Mouse (Mus musculus): Measurements from ENCODE around the gene Hoxc13. TPM values are rescaled to one million over a fixed set of nuclear protein-coding genes. Genes with fewer than 3 reads are reported as not detected.

Hoxc13 gene
- polyA plus RNA-seq (2016; fragmentation: Nextera tagmentation; extraction: Ambion mirVana), result 0.09 and 0.16 TPM in 2 replicates

DNA sequence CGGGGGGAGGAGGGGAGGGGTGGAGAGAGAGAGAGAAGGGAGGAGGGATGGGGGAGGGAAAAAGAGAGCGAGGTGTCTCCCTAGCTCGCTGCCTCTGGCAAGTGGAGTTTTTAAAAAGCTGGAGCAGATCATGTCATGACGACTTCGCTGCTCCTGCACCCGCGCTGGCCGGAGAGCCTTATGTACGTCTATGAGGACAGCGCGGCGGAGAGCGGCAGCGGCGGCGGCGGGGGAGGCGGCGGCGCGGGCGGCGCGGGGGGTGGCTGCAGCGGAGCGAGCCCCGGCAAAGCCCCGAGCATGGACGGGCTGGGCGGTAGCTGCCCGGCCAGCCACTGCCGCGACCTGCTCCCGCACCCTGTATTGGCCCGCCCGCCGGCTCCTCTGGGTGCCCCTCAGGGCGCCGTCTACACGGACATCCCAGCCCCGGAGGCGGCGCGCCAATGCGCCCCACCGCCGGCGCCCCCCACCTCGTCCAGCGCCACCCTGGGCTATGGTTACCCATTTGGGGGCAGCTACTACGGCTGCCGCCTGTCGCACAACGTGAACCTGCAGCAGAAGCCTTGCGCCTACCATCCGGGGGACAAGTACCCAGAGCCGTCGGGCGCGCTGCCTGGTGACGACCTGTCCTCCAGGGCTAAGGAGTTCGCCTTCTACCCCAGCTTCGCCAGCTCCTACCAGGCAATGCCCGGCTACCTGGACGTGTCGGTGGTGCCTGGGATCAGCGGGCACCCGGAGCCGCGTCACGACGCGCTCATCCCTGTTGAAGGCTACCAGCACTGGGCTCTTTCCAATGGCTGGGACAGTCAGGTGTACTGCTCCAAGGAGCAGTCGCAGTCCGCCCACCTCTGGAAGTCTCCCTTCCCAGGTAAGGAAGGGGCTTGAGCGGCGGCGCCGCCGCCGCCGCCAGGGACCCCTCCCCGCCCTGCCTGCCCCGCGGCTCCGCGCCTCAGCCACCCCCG, at the start of gene Hoxc13:
TSS of gene Hoxc13 (plus strand) at position 51 of the 959 bp plus-strand sequence.
- Histone ChIP-seq H3K4me3 (peak within 1 kb of the TSS; percentile 33), H3K4me1 (replicated peaks) (peaks cover 12% of the 10 kb centered on the region), H3K27me3 (ENCODE audit: insufficient read depth, poor library complexity, severe bottlenecking) (peaks cover 100% of the 10 kb centered on the region), H3K9me3 (no peaks in the 10 kb centered on the region), H3K27ac (no peak within 1 kb of the TSS), H3K36me3 (no peaks in the 10 kb centered on the region)
- peak; percentile 57 for DNase-seq (ENCODE audit: low spot score)
- WGBS, result under 1% methylated on average over 84 of the region's 88 CpGs

DNA sequence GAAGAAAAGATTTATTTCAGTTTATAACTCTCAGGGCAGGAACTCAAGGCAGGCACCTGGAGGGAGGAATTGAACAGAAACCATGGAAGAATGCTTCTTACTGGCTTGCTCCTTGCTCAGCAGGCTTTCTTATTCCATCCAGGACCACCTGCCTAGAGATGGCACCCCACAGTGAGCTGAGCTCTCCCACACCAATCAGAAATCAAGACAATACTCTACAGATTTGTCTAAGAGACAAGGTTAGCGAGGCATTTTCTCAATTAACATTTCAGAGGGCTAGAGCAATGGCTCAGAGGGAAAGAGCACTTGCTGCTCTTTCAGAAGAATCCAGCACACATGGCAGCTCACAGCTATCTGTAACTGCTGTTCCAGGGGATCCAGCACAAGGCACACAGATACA, 35.1 kb upstream of the Hoxc13 start:
- no peak for DNase-seq (ENCODE audit: low spot score)
- H3K27ac ChIP-seq, result no peak overlapping the region
- no peaks in the 10 kb centered on the region for H3K9me3 ChIP-seq
- no peaks in the 10 kb centered on the region for H3K27me3 ChIP-seq (ENCODE audit: insufficient read depth, poor library complexity, severe bottlenecking)
- 23% methylated on average over 1 of the region's 1 CpGs for WGBS
- H3K36me3 ChIP-seq, result no peaks in the 10 kb centered on the region
- no peak overlapping the region for H3K4me3 ChIP-seq
- H3K4me1 ChIP-seq (replicated peaks), result no peaks in the 10 kb centered on the region

DNA sequence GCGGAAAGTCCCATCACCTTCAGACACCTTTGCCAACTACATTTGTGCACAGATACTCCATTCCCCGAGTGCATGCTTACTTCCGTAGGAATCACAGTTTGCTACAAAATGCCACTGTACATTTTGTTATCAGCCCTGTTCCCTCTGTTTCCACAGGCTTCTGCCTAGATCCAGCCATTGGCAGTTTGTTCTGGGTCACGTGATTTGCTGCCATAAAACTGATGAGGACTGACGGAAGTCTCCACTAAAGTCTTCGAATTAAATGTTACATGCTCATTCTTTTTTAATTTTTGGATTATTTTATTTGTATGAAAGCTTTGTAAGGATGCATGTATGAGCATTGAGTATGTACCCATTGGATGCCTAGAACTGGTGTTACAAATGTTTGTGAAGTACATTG, 25.8 kb upstream of the Hoxc13 start:
- peaks cover 18% of the 10 kb centered on the region for H3K27me3 ChIP-seq (ENCODE audit: insufficient read depth, poor library complexity, severe bottlenecking)
- no peaks in the 10 kb centered on the region for H3K9me3 ChIP-seq
- no peak for DNase-seq (ENCODE audit: low spot score)
- H3K36me3 ChIP-seq, result no peaks in the 10 kb centered on the region
- H3K4me3 ChIP-seq, result no peak overlapping the region
- 89% methylated on average over 6 of the region's 6 CpGs for WGBS
- no peaks in the 10 kb centered on the region for H3K4me1 ChIP-seq (replicated peaks)
- H3K27ac ChIP-seq, result no peak overlapping the region

DNA sequence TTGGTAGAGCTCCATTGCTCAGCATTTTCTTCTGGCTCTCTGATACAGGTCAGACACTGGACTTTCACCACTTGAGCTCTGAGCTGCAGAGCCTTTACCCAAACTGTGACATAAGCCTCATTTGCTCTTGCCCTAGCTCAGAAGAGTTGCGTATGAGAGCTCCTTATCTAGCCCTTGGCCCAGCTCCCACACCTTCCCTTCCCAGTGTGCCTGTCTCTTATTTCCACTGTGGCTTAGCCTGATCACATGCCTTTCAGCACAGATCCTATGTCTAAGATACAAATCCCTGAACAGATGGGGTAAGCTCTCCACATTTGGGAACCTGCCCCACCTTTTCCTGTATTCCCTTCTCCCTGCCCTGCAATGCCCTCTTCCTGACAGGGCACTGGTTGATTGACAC, 16.0 kb upstream of the Hoxc13 start:
- Histone ChIP-seq H3K4me1 (replicated peaks) (no peaks in the 10 kb centered on the region), H3K9me3 (no peaks in the 10 kb centered on the region), H3K27me3 (ENCODE audit: insufficient read depth, poor library complexity, severe bottlenecking) (peaks cover 92% of the 10 kb centered on the region), H3K27ac (no peak overlapping the region), H3K36me3 (no peaks in the 10 kb centered on the region), H3K4me3 (no peak overlapping the region)
- DNase-seq (ENCODE audit: low spot score), result no peak
- WGBS, result 67% methylated on average over 1 of the region's 1 CpGs

DNA sequence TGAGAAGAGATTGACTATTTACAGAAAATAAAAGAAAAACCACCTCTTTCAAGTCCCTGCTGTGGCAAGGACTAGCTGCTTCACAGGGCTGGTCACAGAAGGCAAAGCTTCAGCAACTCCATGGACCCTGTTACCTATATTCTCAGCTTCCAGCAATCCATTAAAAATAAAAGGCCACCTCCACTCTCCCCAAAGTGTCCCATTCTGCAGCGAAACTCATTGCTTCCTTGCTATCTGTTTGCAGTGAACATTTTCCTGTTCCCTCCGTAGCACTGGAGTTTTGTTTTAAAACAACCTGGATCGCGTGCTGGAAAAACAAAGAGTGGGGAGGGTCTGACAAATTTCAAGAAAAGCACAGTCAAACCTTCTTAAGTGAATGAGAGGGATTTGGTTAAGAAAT, 11.4 kb upstream of the Hoxc13 start:
- H3K27ac ChIP-seq, result no peak overlapping the region
- peak; percentile 18 for DNase-seq (ENCODE audit: low spot score)

DNA sequence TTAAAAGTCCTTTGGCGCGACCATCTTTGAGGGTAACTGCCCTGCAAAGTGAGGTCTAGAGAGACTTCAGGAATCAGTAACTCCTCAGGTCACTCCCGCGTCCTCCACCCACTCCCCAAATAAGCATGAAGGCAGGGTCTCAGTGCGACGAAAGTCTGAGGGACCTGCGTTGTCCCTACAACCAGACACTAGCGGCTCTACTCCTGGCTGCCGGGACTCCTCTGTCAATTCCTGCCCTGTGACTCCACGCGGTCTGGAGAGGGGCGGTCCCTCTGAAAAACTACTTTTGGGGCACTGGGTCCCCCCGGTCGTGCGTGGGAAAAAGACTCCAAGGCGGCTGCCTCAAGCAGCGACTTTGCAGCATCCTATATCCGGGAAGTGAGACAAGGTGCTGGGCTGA, 10.9 kb upstream of the Hoxc13 start:
- H3K4me1 ChIP-seq (replicated peaks), result no peaks in the 10 kb centered on the region
- peak; percentile 54 for DNase-seq (ENCODE audit: low spot score)
- WGBS, result under 1% methylated on average over 18 of the region's 18 CpGs

More for the DNA sequence above, 11.4 kb upstream of the Hoxc13 start:
- Histone ChIP-seq H3K9me3 (no peaks in the 10 kb centered on the region), H3K36me3 (no peaks in the 10 kb centered on the region), H3K4me1 (replicated peaks) (no peaks in the 10 kb centered on the region), H3K4me3 (no peak overlapping the region), H3K27me3 (ENCODE audit: insufficient read depth, poor library complexity, severe bottlenecking) (peaks cover 100% of the 10 kb centered on the region)
- under 1% methylated on average over 4 of the region's 4 CpGs for WGBS

DNA sequence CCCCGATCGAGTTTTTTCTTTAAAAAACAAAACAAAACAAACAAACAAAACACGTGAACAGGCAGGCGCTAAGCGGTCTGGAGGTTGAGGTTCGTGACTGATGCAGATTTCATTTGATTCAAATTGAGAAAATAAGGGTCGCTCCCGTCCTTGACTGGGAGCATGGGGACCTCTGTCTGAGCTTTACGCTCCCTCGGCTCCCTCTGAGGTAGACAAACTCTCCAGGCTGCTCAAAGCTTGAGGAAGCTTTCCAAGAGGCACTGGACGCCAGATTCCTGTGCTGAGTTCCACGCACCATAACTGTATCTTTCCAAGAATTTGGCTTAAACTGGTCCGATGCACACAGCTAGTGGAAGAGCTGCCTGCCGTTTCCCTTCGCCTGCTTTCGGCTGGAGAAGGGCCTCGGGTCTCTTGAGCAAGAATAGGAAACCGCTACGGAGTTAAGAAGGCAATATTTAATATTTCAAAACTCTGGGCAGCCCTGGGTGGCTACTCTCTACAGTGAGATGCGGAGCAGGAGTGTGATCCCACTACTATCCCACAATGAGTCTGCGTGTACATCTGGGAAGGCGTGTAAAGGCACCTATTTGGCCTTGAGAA, 10.3 kb upstream of the Hoxc13 start:
- H3K27ac ChIP-seq, result no peak overlapping the region
- H3K27me3 ChIP-seq (ENCODE audit: insufficient read depth, poor library complexity, severe bottlenecking), result peaks cover 100% of the 10 kb centered on the region
- no peaks in the 10 kb centered on the region for H3K9me3 ChIP-seq
- H3K36me3 ChIP-seq, result no peaks in the 10 kb centered on the region
- peak; percentile 53 for DNase-seq (ENCODE audit: low spot score)
- H3K4me3 ChIP-seq, result no peak overlapping the region
- WGBS, result 2% methylated on average over 22 of the region's 22 CpGs
- H3K4me1 ChIP-seq (replicated peaks), result no peaks in the 10 kb centered on the region

More for the DNA sequence above, 10.9 kb upstream of the Hoxc13 start:
- no peaks in the 10 kb centered on the region for H3K36me3 ChIP-seq
- H3K27ac ChIP-seq, result no peak overlapping the region
- no peak overlapping the region for H3K4me3 ChIP-seq
- peaks cover 100% of the 10 kb centered on the region for H3K27me3 ChIP-seq (ENCODE audit: insufficient read depth, poor library complexity, severe bottlenecking)
- no peaks in the 10 kb centered on the region for H3K9me3 ChIP-seq

DNA sequence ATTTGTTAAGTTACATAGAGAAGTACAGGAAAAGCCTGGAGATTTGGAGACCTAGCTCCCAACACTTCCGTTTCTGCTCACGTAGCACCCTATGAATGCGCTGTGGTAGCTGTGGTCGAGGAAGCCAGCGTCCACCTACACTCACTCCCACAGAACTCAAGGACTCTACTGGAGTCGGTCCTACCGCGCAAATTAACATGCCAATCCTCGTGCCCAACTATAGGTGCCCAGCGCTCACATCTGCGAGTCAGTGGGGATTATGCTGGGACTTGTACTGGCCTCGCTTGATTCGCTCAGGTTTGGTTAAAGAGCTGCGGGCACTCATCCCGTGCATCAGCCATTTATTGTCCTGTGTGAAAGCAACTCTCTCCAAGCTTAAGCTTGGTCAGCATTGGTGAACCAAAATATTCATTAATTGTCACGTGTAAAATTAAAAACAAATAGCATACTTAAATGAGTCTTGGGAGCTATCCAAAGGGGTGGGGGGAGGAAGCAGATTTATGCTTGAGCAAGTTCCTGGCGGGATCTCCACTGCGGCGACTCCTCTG, 7.8 kb upstream of the Hoxc13 start:
- H3K9me3 ChIP-seq, result no peaks in the 10 kb centered on the region
- no peak overlapping the region for H3K27ac ChIP-seq
- no peak overlapping the region for H3K4me3 ChIP-seq
- DNase-seq (ENCODE audit: low spot score), result peak; percentile 34
- no peaks in the 10 kb centered on the region for H3K36me3 ChIP-seq
- H3K27me3 ChIP-seq (ENCODE audit: insufficient read depth, poor library complexity, severe bottlenecking), result peaks cover 100% of the 10 kb centered on the region
- WGBS, result under 1% methylated on average over 19 of the region's 19 CpGs
- H3K4me1 ChIP-seq (replicated peaks), result no peaks in the 10 kb centered on the region

DNA sequence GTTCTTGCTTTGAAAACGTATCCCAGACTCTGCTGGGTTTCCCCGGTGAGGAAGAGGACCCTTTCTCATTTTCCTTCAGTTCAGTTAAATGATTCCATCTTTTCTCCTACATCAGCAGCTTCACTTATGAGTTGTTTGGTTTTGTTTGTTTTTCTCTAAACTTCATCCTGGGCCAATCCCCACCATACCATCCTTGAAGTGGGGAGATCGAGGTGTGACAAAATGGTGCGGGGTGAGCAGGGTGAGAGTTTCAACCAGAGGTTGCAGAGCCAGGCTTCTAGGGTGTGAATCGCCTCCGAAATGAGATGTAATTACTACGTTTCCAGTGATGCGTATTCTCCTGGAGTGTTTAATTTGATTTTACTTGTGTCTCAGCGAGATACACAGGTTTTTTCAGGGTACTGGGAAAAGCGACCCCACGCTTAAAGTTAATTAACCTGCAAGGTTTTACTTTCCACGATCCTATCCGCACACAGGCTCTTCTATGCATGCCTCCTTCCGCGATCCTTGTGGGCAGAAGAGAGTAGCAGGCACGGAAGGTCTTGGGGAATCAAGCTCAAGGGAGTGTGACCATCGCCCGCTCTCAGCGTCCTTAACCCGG, 2.8 kb upstream of the Hoxc13 start:
- Histone ChIP-seq H3K27ac (no peak overlapping the region), H3K4me3 (no peak overlapping the region), H3K4me1 (replicated peaks) (peaks cover 12% of the 10 kb centered on the region), H3K36me3 (no peaks in the 10 kb centered on the region), H3K27me3 (ENCODE audit: insufficient read depth, poor library complexity, severe bottlenecking) (peaks cover 100% of the 10 kb centered on the region), H3K9me3 (no peaks in the 10 kb centered on the region)
- 2% methylated on average over 20 of the region's 20 CpGs for WGBS
- DNase-seq (ENCODE audit: low spot score), result peak; percentile 30

DNA sequence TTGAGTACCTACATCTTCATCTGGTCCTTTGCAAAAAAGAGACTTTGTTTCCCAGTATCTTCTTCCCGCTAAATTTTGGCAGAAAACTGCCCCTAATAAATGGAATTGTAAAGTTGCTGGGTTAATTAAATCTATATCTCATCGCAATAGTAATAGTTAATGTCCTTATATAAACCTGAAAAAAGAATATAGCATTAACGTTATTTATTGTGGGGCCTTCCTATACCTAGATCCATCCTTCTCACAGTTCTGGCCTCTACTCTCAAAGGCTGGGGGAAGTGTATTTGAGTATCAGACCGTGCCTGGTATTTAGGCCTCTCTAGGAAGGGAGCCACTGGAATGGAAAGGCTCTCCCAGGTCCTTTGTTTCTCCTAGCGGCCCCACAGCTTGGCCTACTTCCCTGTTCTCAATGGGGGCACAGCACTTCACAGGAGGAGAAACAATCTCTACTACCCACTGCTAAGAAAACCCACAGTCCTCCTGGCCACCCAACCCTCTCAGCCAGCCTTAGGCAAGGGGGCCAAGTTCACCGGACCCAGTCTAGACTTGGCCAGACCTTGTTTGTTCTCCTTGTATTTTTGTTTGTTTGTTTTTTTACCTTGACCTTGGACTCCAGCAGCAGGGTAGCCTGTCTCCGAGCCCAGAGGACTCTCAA, 2.2 kb upstream of the Hoxc13 start:
- Histone ChIP-seq H3K27me3 (ENCODE audit: insufficient read depth, poor library complexity, severe bottlenecking) (peaks cover 100% of the 10 kb centered on the region), H3K9me3 (no peaks in the 10 kb centered on the region), H3K36me3 (no peaks in the 10 kb centered on the region), H3K4me3 (no peak overlapping the region), H3K27ac (no peak overlapping the region), H3K4me1 (replicated peaks) (peaks cover 12% of the 10 kb centered on the region)
- DNase-seq (ENCODE audit: low spot score), result peak; percentile 20
- WGBS, result 2% methylated on average over 7 of the region's 7 CpGs

DNA sequence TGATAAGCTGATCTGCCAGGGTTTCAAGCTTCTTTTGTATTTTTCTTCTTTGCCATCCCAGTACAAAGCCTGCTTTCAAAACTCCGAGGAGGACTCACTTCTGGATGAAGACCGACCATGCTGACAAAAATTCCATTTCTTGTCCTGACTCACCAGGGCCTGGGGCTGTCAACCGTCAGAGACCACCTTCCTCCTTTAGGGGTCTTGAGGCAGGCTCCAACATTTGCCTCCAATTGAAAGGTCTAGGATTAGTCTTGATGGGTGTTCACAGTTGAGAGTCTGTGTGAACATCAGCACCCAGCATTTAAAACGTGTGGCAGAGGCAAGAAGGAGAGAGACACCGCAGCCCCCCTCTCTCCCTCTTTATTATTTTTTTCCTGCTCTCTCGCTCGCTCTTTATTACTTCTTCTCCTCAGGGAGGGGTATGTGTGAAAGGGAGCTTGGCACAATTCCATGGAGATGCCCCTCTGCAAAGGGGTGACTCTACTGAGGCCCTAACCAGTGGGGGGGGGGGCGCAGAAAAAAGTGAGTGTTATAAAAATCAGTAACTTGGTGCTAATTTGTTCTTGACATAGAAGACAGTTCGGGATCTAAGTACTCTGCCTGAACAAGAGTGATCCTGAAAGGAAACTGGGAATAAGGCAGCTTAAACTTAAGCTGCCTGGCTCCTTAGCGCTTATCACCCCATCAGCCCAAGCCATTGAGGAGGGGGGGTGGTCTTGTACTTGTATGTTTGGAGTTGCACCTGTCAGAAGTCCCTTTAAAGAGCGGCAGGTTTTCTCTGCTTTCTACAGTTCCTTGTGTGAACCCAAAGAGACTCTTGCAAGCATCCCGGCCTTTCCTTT, 1.3 kb upstream of the Hoxc13 start:
- WGBS, result 4% methylated on average over 12 of the region's 12 CpGs
- no peaks in the 10 kb centered on the region for H3K9me3 ChIP-seq
- H3K27ac ChIP-seq, result no peak overlapping the region
- H3K36me3 ChIP-seq, result no peaks in the 10 kb centered on the region
- H3K4me3 ChIP-seq, result no peak overlapping the region
- peaks cover 100% of the 10 kb centered on the region for H3K27me3 ChIP-seq (ENCODE audit: insufficient read depth, poor library complexity, severe bottlenecking)
- peaks cover 12% of the 10 kb centered on the region for H3K4me1 ChIP-seq (replicated peaks)
- peak; percentile 20 for DNase-seq (ENCODE audit: low spot score)

DNA sequence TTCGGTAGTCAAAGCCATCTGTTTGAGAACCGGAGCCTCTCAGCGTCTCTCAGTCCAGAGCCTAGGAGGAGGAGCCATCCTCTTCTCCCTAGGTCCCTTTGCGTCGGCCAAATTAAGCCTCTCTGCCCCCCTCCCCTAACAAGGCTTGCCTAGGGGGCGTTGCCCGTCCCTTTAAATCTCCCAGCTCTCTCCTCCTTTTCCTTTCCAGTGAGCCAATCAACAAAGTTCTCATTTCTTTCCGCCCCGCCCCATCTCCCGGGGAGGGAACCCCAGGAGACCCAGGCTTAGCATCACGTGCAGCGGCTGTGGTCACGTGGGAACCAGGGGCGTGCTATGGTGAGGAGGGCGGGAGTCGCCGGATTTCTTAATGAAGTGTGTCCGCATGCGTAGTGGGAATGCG, 284 bp upstream of the Hoxc13 start:
- H3K27me3 ChIP-seq (ENCODE audit: insufficient read depth, poor library complexity, severe bottlenecking), result peaks cover 100% of the 10 kb centered on the region
- peak; percentile 81 for DNase-seq (ENCODE audit: low spot score)
- under 1% methylated on average over 20 of the region's 20 CpGs for WGBS
- no peak overlapping the region for H3K27ac ChIP-seq
- H3K36me3 ChIP-seq, result no peaks in the 10 kb centered on the region
- no peaks in the 10 kb centered on the region for H3K9me3 ChIP-seq
- H3K4me1 ChIP-seq (replicated peaks), result peaks cover 12% of the 10 kb centered on the region
- peak overlapping the region; percentile 33 for H3K4me3 ChIP-seq

Measured in hindbrain, embryonic 10.5 days (tissue).